Mouse (Mus musculus): Measurements from ENCODE around the gene Tyw1. TPM values are rescaled to one million over a fixed set of nuclear protein-coding genes. Genes with fewer than 3 reads are reported as not detected.

The Tyw1 gene
- polyA plus RNA-seq, 1 experiment from 2014 or later: 27.1 TPM

Other genes with a start within 250 kb of the Tyw1 start
- 21.8 and 24.8 TPM in 2 replicates for gene Asl, start 226.4 kb upstream of the Tyw1 start, polyA plus RNA-seq (2015; fragmentation: Nextera tagmentation; extraction: Ambion mirVana)
- gene Crcp, start 226.3 kb upstream of the Tyw1 start, polyA plus RNA-seq (2015; fragmentation: Nextera tagmentation; extraction: Ambion mirVana): 44.8 and 47.1 TPM in 2 replicates
- 87.3 and 98.5 TPM in 2 replicates for gene Tpst1, start 182.3 kb upstream of the Tyw1 start, polyA plus RNA-seq (2015; fragmentation: Nextera tagmentation; extraction: Ambion mirVana)
- 6.1 and 7.2 TPM in 2 replicates for gene Kctd7, start 110.8 kb upstream of the Tyw1 start, polyA plus RNA-seq (2015; fragmentation: Nextera tagmentation; extraction: Ambion mirVana)
- 25.8 and 28.0 TPM in 2 replicates for gene Rabgef1, start 83.8 kb upstream of the Tyw1 start, polyA plus RNA-seq (2015; fragmentation: Nextera tagmentation; extraction: Ambion mirVana)
- gene Tmem248, start 38.5 kb upstream of the Tyw1 start, polyA plus RNA-seq (2015; fragmentation: Nextera tagmentation; extraction: Ambion mirVana): 31.8 and 33.3 TPM in 2 replicates
- gene Sbds, start 89 bp upstream of the Tyw1 start, polyA plus RNA-seq (2015; fragmentation: Nextera tagmentation; extraction: Ambion mirVana): 66.5 and 68.9 TPM in 2 replicates
- gene Caln1, start 113.8 kb downstream of the Tyw1 start, polyA plus RNA-seq (2015; fragmentation: Nextera tagmentation; extraction: Ambion mirVana): 2.7 and 4.7 TPM in 2 replicates
- not detected in 2 replicates for gene A330070K13Rik, start 129.0 kb downstream of the Tyw1 start, polyA plus RNA-seq (2015; fragmentation: Nextera tagmentation; extraction: Ambion mirVana)

Measured in embryonic facial prominence, embryonic 13.5 days (tissue).